Mouse (Mus musculus) thymus, postnatal 25 days (tissue): ENCODE measurements around the gene Syne4.

Source experiments
- DNase-seq: peaks from one replicate; pipeline ENCODE4 v3.0.0; 2022

The Syne4 gene

DNA sequence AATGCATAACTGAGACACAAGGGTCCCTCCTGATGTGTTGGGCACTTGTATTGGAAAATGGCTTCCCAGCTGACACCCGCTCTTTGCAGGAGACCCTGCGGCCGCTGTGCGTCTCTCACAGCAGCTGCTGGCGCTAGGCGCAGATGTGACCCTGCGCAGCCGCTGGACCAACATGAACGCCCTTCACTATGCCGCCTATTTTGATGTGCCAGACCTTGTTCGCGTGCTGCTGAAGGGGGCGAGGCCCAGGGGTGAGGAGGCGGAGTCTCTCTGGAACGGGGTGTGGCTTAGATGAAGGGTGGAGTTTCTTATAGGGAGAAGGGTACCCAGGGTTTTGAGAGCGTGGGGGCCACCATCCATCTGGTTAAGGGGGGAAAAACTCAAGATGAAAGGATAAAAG lies 17.3 kb upstream of the Syne4 start:
- no peak for DNase-seq

DNA sequence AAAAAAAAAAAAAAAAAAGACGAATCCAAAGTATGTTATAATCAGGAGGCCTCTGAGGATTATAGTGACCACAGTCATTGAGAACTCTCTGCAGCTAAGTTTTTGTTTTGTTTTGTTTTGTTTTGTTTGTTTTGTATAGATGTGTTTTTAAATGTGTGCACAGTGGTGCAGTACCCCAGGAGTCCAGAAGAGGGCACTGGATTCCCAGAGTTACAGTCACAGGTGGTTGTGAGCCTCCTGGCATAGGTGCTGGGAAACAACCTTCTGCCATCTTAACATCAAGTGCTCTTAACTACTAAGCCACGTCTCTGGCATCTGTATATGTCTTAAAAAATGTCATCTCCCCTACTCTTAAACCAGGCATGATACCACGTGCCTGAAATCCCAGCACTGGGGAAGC lies 13.7 kb upstream of the Syne4 start:
- DNase-seq: peak; percentile 51

DNA sequence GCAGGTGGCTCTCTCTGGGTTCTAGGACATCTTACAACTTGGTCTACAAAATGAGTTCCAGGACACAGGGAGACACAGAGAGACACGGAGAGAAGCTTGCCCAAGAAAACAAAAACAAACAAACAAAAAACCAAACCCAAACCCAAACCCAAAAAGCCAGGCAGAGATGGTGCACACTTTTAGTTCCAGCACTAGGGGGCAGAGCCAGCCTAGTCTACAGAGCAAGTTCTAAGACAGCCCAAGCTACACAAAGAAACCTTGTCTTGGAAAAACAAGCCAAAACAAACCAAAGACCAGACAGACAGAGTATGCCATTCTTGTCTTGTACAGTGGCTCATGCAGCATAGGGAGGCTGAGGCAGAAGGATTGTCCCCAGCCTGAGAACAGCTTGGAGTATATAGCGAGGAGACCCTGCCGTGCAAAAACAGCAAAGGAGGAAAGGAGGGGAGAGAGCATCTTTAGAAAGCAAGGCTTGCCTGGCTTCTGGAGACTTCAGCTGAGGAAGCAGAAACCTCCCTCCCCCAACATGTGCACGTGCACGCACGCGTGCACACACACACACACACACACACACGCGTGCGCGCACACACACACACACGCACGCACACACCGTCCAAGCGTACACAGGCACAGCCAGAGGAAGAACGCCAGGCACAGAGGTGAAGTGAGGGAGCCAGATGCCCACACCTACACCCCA lies 8.4 kb upstream of the Syne4 start:
- peak; percentile 16 for DNase-seq

DNA sequence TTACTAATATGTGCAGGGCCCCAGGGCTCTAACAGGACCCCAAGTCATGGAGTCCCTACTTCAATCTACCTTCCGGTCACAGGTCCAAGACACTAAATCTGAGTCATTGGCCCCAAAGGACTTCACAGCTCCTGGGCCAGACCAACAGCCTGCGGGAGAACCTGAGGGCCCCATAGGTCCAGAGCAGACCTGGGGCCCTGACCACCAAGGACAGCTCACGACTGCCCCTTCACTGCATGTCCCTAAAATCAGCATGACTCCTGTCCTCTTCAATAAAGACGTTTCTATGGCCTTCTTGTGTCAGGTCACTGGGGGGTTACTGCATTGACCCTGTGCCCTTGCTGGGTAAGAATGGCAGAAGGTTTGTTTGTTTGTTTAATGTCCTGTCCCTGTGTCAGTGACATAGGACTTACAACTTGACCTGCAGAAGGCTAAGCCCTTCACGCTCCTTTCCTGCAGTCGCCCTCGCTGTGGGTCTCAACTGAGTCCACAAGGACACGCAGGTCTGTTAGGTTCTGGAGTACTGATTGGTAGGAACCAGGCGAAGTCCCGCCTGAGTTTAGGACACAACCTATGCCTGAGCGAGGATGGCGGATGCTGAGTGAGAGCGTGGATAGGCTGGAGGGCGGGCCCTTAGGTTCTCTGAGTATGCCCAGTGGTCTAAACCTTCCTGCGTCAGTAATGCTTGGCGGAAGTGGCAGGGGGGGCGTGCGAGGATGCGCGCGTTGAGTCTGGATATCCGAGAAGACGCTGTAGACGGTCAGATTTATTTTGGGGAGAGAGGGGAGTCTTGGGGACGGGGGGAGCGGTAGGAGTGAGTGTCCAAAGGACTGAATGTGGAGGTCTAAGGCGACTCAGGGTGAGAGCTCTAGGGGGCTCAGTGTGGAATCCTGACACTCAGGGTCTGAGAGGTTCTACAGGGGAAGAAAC lies 6.3 kb upstream of the Syne4 start, which contains the start of gene Alkbh6:
TSS of gene Alkbh6 (plus strand) at position 642 of the 930 bp plus-strand sequence.
- peak; percentile 92 for DNase-seq

DNA sequence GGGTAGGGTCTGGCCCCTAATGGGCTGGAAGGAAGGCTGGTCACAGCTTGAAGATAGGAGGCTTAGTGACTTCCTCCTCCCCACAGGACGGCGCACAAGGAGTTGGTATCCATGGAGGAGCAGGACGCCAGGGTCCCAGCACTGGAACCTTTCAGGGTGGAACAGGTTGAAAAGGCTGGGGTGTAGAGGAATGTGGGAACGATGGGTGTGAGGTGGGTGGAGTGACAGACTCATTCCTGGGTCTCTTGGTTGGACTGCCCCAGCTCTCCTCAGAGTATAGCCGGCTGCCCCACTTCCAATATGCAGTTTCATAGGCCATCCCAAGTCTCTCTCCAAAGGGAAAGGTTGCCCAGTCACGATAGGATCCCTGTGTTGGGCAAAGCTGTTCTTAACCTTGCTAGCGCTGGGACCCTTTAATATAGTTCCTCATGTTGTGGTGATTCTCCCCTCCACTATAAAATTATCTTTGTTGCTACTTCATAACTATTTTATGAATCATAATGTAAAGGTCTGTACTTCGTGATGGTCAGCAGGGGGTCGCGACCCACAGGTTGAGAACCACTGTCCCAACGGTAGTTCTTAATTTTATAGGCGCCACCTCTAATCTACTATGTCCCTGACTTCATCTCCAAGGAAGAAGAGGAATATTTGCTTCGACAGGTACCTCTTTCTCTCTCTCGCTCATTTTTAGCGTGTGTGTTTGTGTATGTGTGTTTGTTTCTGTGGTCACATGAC lies 5.0 kb upstream of the Syne4 start:
- no peak for DNase-seq

DNA sequence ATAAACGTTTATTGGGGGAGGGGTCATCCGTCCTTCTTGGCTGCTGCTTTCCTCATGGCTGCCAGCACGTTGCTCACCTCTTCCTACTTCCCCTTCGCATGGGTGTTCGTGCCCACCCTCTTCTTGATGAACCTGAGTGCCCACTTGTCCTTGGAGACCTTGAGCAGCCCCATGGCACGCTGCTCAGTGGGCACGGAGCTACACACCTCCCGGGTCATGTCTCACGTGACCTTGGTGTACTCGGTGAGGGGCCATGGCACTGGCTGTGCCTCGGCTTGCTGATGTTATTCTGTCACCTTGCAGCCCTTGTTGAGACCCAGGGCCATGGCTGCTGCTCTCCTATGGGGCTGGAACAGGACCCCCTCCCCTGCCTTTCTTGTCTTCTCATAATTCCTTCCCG lies 4.5 kb upstream of the Syne4 start:
- DNase-seq: no peak

DNA sequence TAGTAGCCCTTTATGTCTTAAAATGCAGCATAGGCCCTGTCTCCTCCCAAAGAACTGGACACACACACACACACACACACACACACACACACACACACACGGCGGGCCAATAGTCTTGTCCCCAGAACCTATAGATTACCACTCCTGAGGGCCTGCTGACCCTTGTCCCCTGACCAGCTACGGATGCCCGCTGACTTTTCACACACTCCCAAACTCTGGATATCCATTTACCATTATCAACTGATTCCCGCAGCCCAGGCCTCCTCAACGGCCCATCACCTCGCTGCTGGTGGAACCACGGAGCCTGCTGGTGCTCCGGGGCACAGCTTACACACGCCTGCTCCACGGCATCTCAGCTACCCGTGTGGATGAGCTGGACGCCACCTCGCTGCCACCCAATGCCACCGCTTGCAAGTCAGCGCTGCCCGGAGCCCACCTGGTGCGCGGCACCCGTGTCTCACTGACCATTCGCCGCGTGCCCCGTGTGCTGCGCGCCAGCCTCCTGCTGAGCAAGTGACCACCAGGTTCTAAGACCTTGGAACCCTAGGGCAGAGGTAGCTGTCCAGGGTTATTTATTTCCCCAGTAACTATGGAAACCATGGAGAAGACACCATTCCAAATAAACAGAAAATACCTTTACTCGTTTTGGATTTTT lies 814 bp upstream of the Syne4 start:
- DNase-seq: no peak

DNA sequence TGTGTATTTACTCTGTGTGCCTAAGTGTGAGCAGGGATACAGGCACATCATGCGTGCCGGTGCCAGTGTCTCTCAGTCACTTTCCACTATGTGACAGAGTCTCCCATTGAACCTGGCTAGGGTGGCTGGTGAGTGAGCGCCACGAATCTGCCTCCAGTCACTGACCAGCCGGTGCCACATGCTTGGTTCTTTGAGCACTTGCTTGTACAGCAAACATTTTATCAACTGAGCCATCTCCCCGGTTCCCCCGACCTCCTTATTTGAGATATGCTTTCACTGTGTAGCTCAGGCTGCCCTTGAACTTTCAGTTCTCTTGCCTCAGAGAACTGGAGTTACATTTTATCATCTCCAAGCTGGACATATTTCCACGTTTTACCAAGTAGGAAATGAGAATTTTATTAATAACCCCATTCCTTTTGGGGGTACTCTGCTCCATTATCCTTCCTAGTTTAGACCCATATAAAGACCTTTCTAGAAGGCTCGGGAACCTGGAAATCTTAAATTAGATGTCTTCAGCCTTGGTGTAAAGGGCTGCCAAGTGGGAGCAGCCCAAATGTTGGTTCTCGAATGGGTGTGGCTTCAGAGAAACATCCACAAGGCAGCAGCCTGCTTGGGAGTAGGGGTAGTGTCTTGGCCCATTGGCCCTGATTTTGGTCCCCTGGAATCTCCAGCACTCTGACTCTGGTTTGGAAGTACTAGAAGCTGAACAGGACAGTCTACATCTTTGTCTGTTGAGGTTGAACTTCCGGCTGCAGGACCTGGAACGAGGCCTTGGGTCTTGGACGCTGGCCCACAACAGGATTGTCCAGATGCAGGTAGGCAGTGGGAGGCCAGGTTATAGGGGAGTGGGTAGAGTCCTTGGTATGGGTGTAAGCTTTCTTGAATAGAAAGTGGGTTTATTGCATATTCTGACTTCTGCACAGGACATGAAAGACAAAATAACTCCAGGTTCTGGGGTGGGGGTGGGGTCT lies 1.2 kb downstream of the Syne4 start:
- no peak for DNase-seq

DNA sequence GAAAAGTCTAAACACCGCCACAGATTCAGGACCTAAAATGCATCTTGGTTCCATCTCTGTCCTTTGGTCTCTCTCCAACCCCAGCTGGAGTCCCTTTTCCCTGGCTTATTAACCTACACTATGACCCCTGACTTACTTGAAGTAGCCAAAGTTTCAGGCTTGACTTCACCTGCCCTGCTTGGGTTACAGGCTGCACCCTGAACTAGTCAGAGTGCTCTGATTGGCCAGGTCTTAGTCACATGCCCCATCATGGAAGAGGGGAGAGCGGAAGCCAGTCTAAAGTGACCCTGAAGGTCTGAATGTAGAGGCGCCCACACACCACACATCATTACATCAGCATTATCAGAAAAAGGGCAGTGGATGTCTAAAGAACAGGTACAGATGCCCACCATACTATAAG lies 3.5 kb downstream of the Syne4 start:
- DNase-seq: no peak

DNA sequence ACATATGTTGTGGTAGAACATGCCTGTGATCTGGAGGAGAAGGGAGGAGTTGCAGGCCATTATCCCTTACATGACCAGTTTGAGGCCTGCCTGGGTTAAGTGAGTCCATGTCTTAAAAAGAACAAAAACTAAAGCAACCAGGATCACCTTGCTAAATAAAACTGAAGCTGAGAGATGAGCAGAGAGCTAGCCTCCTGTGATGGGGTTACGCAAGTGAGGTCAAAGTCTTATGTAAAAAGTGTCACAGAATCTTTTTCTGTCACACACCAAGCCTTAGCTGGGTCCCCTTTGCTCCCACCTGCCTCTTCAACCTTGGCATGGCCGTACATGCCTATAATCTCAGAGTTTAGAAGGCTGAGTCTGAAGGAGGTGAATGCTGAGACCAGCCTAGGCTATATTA lies 6.3 kb downstream of the Syne4 start:
- DNase-seq: no peak

DNA sequence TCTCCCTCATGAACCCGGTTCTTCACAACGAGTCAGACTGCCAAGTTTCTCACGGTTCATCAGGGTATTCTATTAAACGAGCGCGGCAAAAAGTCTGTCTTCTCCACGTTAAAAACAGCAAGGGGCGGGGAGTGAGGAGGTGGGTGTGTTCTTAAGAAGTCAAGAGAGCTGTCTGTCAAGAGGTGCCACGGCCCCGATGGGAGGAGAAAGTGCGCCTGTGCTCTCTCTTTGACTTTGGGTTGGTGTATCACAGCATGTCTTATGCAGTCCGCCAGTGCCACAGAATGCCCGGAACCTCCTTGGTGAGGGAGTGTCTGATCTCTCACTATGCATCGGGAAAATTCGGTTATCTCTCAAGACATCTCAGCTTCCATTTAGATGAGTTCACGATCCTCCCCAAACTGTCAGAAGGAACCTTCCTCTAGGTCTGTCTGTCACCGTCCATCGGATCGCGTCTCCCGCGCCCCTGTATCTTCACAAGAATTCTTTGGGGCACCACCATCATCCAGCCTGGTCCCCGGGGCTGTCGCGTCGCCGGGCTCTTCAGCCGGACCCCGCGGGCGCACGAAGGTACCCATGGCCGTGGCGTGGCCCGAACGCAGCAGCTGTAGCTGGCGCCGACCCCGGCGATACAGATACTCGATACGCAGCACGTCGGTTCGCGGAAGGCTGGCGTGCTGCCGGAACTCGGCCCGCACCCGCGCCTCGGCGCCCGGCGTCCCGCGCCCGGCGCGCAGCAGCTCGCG lies 7.1 kb downstream of the Syne4 start, which contains the start of gene E130208F15Rik:
TSS of gene E130208F15Rik (plus strand) at position 202 of the 746 bp plus-strand sequence.
- peak; percentile 74 for DNase-seq

DNA sequence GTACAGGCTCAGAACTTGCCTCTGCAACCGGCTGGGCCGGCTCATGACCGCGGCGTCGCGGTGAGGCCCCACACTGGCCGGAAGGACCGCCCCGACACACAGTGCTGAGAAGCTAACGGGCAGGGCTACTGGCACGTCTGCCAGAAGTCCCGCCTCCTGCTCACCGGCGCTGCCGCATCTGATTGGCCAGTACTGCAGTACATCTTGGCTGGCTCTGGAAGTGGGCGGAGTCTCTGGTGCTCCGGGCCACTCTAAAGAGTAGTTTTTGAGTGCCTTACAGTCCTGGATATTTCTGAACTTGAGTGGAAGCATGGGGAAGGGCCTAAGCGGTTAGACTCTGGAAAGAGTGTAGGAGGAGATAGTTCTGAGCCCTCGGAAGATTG lies 7.7 kb downstream of the Syne4 start:
- DNase-seq: peak; percentile 96

DNA sequence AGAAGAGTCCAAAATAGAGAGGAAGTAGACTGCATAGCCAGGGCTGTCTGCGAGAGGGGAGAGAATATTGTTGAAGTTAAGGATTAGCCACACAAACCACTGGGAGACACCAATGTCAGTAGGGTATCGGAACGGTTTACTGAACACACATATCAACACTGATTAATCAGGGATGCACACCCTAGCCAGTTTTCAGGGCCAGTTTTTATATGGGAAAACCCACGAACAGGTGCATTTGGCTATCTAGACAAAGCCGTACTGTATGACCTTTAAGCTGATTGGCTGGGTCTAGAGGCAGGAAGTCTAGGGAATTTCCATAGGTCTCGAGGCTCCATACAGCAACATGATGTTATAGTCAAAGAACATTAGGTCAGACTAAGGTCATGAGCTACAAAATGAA lies 8.3 kb downstream of the Syne4 start:
- DNase-seq: no peak

DNA sequence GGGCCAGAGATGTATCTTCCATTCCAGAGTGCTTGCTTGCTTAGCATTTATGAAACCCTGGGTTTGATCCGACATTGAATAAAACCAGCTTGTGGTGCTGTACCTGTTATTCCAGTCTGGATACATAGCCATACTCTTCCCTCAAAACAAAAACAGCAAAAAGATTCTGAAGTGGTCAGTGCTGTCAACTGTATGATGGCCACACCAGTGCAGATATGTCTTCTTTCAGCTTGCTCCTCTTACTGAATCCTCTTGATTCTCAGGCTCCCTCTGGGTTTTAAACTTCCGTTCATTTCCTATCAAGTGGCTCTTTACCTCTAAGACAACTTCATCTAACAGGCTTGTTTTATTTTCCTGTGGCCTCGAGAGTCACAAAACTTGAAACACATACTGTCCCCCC lies 9.2 kb downstream of the Syne4 start, which contains the start of gene Sdhaf1:
TSS of gene Sdhaf1 (minus strand) at position 101 of the 400 bp plus-strand sequence.
- no peak for DNase-seq

DNA sequence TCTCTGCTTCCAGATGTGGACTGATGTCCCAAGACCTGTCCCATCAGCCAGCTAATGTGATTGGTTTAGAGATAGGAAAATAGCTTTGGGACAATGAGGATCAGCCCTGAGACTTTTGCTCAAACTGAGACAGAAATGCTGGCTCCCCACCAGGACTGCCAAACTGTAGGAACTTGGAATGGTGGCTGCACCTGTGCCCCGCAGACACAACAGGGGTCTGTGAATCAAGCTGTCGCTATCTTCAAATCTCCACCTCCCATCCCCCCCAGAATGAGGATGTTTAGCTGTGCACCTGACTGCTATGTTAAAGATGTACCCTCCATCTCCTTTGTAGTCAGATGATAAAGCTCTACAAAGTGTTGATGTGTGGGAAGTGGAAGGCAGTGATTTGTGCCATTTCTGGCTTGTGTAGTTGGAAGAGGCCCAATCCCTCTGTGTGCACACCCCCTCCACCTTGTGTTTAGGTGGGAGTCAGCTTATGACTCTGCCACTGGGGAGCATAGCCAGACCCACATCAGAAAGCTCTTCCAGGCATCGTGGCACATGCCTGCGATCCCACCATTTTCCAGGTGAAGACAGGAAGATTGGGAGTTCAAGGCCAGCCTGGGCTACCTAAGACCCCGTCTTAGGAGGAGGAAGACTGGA lies 9.8 kb downstream of the Syne4 start:
- DNase-seq: no peak

DNA sequence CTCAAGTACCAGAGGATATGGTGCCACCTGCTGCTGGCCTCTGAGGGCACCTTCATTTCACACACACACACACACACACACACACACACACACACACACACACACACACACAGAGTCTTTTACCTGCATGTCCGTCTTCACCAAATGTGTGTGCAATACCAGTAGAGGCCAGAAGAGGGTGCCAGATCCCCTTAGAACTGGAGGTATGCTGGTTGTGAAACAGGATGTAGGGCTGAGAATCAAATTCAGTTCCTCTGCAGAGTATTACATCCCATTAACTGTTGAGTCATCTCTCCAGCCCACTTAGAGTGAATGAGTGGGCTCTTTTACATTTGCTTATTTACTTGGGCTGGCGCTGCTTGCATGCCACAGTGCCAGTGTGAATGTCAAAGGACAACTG lies 10.8 kb downstream of the Syne4 start:
- peak; percentile 77 for DNase-seq

DNA sequence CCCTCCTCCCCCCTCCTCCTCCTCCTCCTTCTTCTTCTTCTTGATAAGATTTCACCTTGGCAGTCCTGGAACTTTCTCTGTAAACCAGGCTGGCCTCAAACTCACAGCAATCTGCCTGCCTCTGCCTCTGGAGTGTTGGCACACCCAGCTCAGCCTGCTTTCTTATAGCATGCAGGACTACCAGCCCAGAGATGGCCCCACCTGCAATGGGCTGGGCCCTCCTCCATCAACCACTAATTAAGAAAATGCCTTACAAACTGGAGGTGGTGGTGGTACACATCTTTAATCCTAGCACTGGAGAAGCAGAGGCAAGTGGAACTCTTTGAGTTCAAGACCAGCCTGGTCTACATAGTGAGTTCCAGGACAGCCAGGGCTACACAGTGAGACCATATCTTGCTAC lies 11.8 kb downstream of the Syne4 start:
- no peak for DNase-seq

DNA sequence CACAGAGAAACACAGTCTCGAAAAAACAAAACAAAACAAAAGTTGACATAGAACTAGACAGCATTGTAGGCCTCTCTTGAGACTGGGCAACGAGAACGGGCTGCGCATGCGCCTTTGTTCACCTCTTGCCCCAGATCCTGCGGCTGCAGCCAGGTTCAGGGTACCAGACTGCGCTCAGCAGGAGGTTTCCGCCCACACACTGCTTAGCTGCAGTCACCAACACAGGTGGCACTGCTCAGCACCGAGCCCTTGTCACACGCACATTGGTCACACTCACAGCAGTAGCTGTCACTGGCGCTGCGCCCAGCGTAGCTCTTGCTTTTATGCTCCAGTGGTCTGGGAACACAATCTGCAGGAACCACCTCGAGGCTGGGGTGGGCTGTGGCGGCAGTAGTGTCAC lies 12.5 kb downstream of the Syne4 start:
- no peak for DNase-seq

DNA sequence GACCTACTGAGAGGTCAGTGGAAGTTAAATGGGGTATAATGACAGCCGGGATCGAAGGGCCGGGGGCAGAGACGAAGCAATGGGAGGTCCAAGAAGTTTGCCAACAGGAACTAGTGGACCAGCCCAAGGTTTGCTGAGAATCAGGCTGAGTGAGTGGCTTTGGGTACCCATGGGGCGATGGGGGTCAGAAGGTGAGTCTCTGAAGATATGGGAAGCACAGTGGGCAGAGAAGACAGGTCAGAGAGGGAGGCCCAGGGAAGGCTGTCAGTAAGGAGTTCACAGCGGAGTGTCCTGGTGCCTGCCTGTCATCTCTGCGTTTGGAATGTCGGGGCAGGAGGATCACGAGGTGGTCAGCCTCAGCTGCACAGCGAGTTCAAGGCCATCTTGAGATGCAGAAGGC lies 13.8 kb downstream of the Syne4 start:
- DNase-seq: no peak

DNA sequence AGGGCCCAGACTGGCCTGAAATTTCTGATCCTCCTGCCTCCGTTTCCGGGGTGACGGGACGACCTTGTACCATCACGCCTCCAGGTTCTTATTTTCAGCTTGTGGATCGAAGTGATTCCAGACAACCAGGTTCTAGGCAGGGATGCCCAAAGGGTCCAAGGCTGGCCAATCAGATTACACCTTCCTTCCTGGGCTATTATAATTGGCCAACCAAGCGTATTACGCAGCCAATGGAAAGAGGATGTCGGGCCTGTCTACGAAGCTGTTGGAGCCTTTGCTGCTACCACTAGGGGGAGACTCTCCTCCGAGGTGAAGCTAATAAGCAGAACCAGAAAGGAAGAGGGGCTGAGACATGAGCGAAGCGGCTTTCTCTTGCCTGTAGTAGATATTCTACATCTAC lies 17.3 kb downstream of the Syne4 start:
- peak; percentile 79 for DNase-seq
